Mouse (Mus musculus): ENCODE data around the gene Tenm2.

DNA sequence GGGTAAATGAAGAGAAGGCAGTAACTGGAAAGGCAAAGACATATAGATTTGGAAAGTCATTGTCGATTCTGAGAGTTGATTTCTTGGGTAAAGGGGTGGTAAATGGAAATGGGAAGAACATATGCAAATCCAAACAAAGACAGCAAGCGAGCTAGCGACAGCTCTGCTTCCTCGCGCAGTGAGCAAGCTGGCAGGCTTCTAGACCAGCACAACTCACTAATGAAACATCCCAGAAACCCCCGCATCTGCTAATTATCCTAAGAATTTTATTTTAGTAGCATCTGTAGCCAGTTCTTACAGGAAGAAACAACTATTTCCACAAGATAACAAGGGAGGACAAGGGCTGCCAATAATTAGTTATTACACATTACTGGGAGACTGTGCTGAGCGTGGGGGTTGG is 727.5 kb downstream of the Tenm2 start:
- no peak for TF ChIP-seq POLR2A (IDR thresholded peaks at IDR 0.05; ENCODE audit: low read depth, low read length)
- TF ChIP-seq CTCF (conservative IDR thresholded peaks at IDR 0.05; ENCODE audit: insufficient read depth, insufficient read length, low read depth, low read length) = no peak

Measured in kidney, adult 2 months (tissue).